Mouse (Mus musculus) intestine, postnatal 0 days (tissue): ENCODE results near the gene Rpl35a. TPM values are rescaled to one million over a fixed set of nuclear protein-coding genes. Genes with fewer than 3 reads are reported as not detected.

Source experiments
- ATAC-seq: fragments of 200-750 bp; cut with Nextera tagmentation; 2 replicates; pipeline ENCODE4 v1.8.0; 2017; ENCODE audit warnings: mild to moderate bottlenecking, moderate TSS enrichment, moderate library complexity
- H3K27ac ChIP-seq: fragments of 300-500 bp; sonication (generic); 2 replicates; pipeline ENCODE4 v1.5.1; 2014; ENCODE audit warnings: mild to moderate bottlenecking, low read depth, low read length, moderate library complexity
- H3K27me3 ChIP-seq: fragments of 300-500 bp; sonication (generic); replicated peaks from 2 replicates; pipeline ENCODE4 v1.6.1; 2014; ENCODE audit warnings: low read length, mixed read lengths; ENCODE audit not compliant: control insufficient read depth, insufficient read depth
- H3K36me3 ChIP-seq: fragments of 300-500 bp; sonication (generic); 2 replicates; pipeline ENCODE4 v1.6.1; 2014; ENCODE audit warnings: mild to moderate bottlenecking, moderate library complexity; ENCODE audit not compliant: control insufficient read depth, insufficient read depth
- H3K4me1 ChIP-seq: fragments of 300-500 bp; sonication (generic); replicated peaks from 2 replicates; pipeline ENCODE4 v1.6.1; 2014; ENCODE audit warnings: antibody characterized with exemption, low read length, mixed read lengths; ENCODE audit not compliant: control insufficient read depth, insufficient read depth
- H3K4me2 ChIP-seq: fragments of 300-500 bp; sonication (generic); replicated peaks from 2 replicates; pipeline ENCODE4 v1.6.1; 2014; ENCODE audit warnings: low read depth, mild to moderate bottlenecking, moderate library complexity
- H3K4me3 ChIP-seq: fragments of 300-500 bp; sonication (generic); 2 replicates; pipeline ENCODE4 v1.5.1; 2014; ENCODE audit warnings: low read depth, low read length
- H3K9ac ChIP-seq: fragments of 300-500 bp; sonication (generic); 2 replicates; pipeline ENCODE4 v1.6.1; 2014; ENCODE audit warnings: mild to moderate bottlenecking, low read depth, low read length
- H3K9me3 ChIP-seq: fragments of 300-500 bp; sonication (generic); 2 replicates; pipeline ENCODE4 v1.6.1; 2016; ENCODE audit warnings: mixed run types; ENCODE audit not compliant: control insufficient read depth
- CTCF ChIP-seq: sonication (generic); IDR thresholded peaks from 2 replicates; pipeline ENCODE4 v1.5.1; 2016; ENCODE audit warnings: low read depth, mild to moderate bottlenecking, control low read depth, antibody characterized with exemption, moderate library complexity
- WGBS: fragments of 180-500 bp; shearing (Covaris S2); extraction: QIAGEN DNeasy Blood & Tissue Kit; methylation state at CpG from one replicate; pipeline ENCODE4 v1.1.7; 2014; 5-methylcytosine and 5-hydroxymethylcytosine counted together
- polyA plus RNA-seq: library from polyadenylated mRNA; unstranded; fragments of >200 nt; fragmentation: Nextera tagmentation; extraction: Ambion mirVana; gene quantifications from 2 replicates; pipeline ENCODE4 v1.2.1, GENCODE M21; 2015

Rpl35a gene
- polyA plus RNA-seq, 1 experiment from 2014 or later, result 645 TPM

- TF ChIP-seq CTCF, result no peak
- Histone ChIP-seq H3K27me3 (no peaks in the 10 kb centered on the region), H3K9me3 (no peaks in the 10 kb centered on the region), H3K9ac (no peak overlapping the region), H3K4me1 (no peaks in the 10 kb centered on the region), H3K4me2 (no peak overlapping the region), H3K27ac (no peak overlapping the region), H3K4me3 (no peak overlapping the region), H3K36me3 (no peaks in the 10 kb centered on the region)
- WGBS, result 67% methylated on average over 8 of the region's 8 CpGs
- no peak for ATAC-seq
Observed at GRCm38 (mm10) chr16:33024456-33025104, 31.7 kb upstream of the Rpl35a start.

GRCm38 (mm10) chr16:33026357-33026756, 29.9 kb upstream of the Rpl35a start:
- no peak for ATAC-seq
- TF ChIP-seq CTCF, result no peak
- Histone ChIP-seq H3K4me2 (no peak overlapping the region), H3K9me3 (no peaks in the 10 kb centered on the region), H3K4me3 (no peak overlapping the region), H3K9ac (no peak overlapping the region), H3K4me1 (no peaks in the 10 kb centered on the region), H3K36me3 (no peaks in the 10 kb centered on the region), H3K27me3 (no peaks in the 10 kb centered on the region), H3K27ac (no peak overlapping the region)
- 89% methylated on average over 7 of the region's 7 CpGs for whole genome bisulfite sequencing

GRCm38 (mm10) chr16:33036006-33036405, 20.2 kb upstream of the Rpl35a start:
- WGBS, result 81% methylated on average over 4 of the region's 4 CpGs

GRCm38 (mm10) chr16:33042682-33043081, 13.6 kb upstream of the Rpl35a start:
- no peaks in the 10 kb centered on the region for H3K27me3 ChIP-seq
- H3K9ac ChIP-seq, result no peak overlapping the region
- H3K4me3 ChIP-seq, result no peak overlapping the region
- H3K4me2 ChIP-seq, result no peak overlapping the region
- H3K9me3 ChIP-seq, result no peaks in the 10 kb centered on the region
- no peaks in the 10 kb centered on the region for H3K36me3 ChIP-seq
- no peaks in the 10 kb centered on the region for H3K4me1 ChIP-seq
- H3K27ac ChIP-seq, result no peak overlapping the region
- TF ChIP-seq CTCF, result no peak
- 83% methylated on average over 1 of the region's 1 CpGs for WGBS
- ATAC-seq, result no peak

More at GRCm38 (mm10) chr16:33036006-33036405, 20.2 kb upstream of the Rpl35a start:
- no peak overlapping the region for H3K27ac ChIP-seq
- TF ChIP-seq CTCF, result no peak
- H3K36me3 ChIP-seq, result no peaks in the 10 kb centered on the region
- H3K27me3 ChIP-seq, result no peaks in the 10 kb centered on the region
- H3K4me1 ChIP-seq, result no peaks in the 10 kb centered on the region
- H3K9me3 ChIP-seq, result no peaks in the 10 kb centered on the region
- H3K4me2 ChIP-seq, result no peak overlapping the region
- no peak overlapping the region for H3K9ac ChIP-seq
- ATAC-seq, result no peak
- no peak overlapping the region for H3K4me3 ChIP-seq

- no peaks in the 10 kb centered on the region for H3K4me1 ChIP-seq
- TF ChIP-seq CTCF, result no peak
- 71% methylated on average over 2 of the region's 2 CpGs for WGBS
- H3K36me3 ChIP-seq, result no peaks in the 10 kb centered on the region
- no peaks in the 10 kb centered on the region for H3K27me3 ChIP-seq
- no peak overlapping the region for H3K4me3 ChIP-seq
- no peak overlapping the region for H3K4me2 ChIP-seq
- H3K27ac ChIP-seq, result no peak overlapping the region
- no peaks in the 10 kb centered on the region for H3K9me3 ChIP-seq
- no peak overlapping the region for H3K9ac ChIP-seq
- no peak for ATAC-seq
Observed at GRCm38 (mm10) chr16:33043268-33043667, 13.0 kb upstream of the Rpl35a start.

GRCm38 (mm10) chr16:33048004-33048403, 8.2 kb upstream of the Rpl35a start:
- ATAC-seq, result no peak

More at GRCm38 (mm10) chr16:33048004-33048403, 8.2 kb upstream of the Rpl35a start:
- no peaks in the 10 kb centered on the region for H3K27me3 ChIP-seq
- WGBS, result 93% methylated on average over 1 of the region's 1 CpGs
- no peaks in the 10 kb centered on the region for H3K36me3 ChIP-seq
- H3K4me1 ChIP-seq, result no peaks in the 10 kb centered on the region
- H3K4me2 ChIP-seq, result no peak overlapping the region
- no peak overlapping the region for H3K9ac ChIP-seq
- no peak for TF ChIP-seq CTCF
- H3K27ac ChIP-seq, result no peak overlapping the region
- H3K9me3 ChIP-seq, result no peaks in the 10 kb centered on the region
- H3K4me3 ChIP-seq, result no peak overlapping the region
